Mouse (Mus musculus) stomach, postnatal 0 days (tissue): Measurements from ENCODE around the gene Dgkk.

Experiments
- CTCF ChIP-seq: IDR thresholded peaks from 2 replicates; pipeline ENCODE4 v1.5.1; 2016; ENCODE audit warnings: antibody characterized with exemption, low read depth, mild to moderate bottlenecking, moderate library complexity
- EP300 ChIP-seq: optimal IDR thresholded peaks from 2 replicates; pipeline ENCODE3; 2016; ENCODE audit warnings: antibody characterized with exemption

DNA sequence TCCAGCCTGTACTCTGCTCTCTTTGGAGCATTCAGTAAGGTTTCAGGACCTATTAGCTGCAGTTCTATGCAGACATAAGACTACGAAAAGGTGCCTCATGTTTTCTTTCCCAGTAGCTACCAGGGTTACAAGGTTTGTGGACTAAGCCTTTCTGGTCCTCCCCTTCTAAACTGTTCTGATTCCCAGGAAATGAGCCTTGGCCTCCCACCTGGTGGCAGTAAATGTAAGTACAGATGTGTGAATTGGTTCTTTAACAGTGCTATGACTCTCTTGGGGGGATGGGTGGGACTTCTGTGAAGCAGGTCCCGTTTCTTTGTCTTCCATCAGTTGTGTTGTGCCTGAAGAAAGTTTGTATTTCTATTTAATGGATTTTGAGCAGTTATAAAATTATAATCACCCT, 53.4 kb downstream of the Dgkk start:
- TF ChIP-seq CTCF (peak; percentile 41), EP300 (no peak)
